Comparison of ENCODE assay signal across 8 mouse cellular contexts in genomic region chr8:84186547-84186946, GRCm38 (mm10). TPM values are rescaled to one million over a fixed set of nuclear protein-coding genes. Genes with fewer than 3 reads are reported as not detected.
DNase-seq lines count a peak whose midpoint lies in the region; ATAC-seq lines count a peak whose summit lies in the region.

No protein-coding gene starts in this region.

- intact Hi-C loops in gastrocnemius, postnatal 14 days (cut with DNase I; ENCODE audit: low total_unique reads): loop anchor here (2.0 to 10.0 kb wide), 3 partner anchors 24 to 168 kb away; no protein-coding TSS in a partner anchor
- intact Hi-C loops in left cerebral cortex, postnatal 4 days (cut with DNase I): loop anchor here (2.0 to 10.0 kb wide), 2 partner anchors 24 to 172 kb away; partner anchors contain the start of gene 2210011C24Rik

- peak; percentile 81 to 95 for DNase-seq in adrenal gland, adult (ENCODE audit: inconsistent age in 2 of 2, low spot score in 1 of 2)
- DNase-seq in adrenal gland, postnatal 4 days (ENCODE audit: low spot score in 2 of 2): no peak
- DNase-seq in gastrocnemius, postnatal 14 days: peak; percentile 68
- DNase-seq in left cerebral cortex, postnatal 4 days: peak; percentile 69
- peak; percentile 89 for DNase-seq in mesoderm, embryonic 11.5 days (ENCODE audit: low read depth, low spot score)
- peak; percentile 54 for DNase-seq in right cerebral cortex, postnatal 4 days

- ATAC-seq in common myeloid progenitor, adult 5-6 weeks (replicated peaks; ENCODE audit: low read depth, poor library complexity, severe bottlenecking): peak; percentile 75
- ATAC-seq in inflammation-experienced regulatory T-cells, adult 6 months: peak; percentile 87

RNA-seq across cellular contexts. Expression of gene Nanos3, which starts 1.5 kb away (rescaled TPM):
- total RNA-seq in adrenal gland, postnatal 4 days (2021): 1 to 10 TPM; 3.1 to 4.3 TPM
- not detected in 2 replicates for total RNA-seq in common myeloid progenitor, adult 5-6 weeks (2017)
- total RNA-seq in gastrocnemius, postnatal 14 days (2021): under 1 TPM in 1 of 2 experiments, not detected in 1; 0.43 TPM
- polyA plus RNA-seq in inflammation-experienced regulatory T-cells, adult 6 months (2017; shearing (Covaris generic)): not detected
- total RNA-seq in left cerebral cortex, postnatal 4 days (2021): 10 to 100 TPM in 1 of 2 experiments, 1 to 10 TPM in 1; 8.1 to 11.4 TPM

RNA-seq across cellular contexts. Expression of gene 4930432K21Rik, which starts 38.7 kb away (rescaled TPM):
- total RNA-seq in adrenal gland, postnatal 4 days (2021): 1 to 10 TPM; 1.2 TPM
- total RNA-seq in common myeloid progenitor, adult 5-6 weeks (2017): 1.3 and 1.7 TPM in 2 replicates
- total RNA-seq in gastrocnemius, postnatal 14 days (2021): under 1 TPM; 0.27 to 0.62 TPM
- 1 to 10 TPM in 2 of 3 experiments, not detected in 1; 1.5 to 1.6 TPM for polyA plus RNA-seq in inflammation-experienced regulatory T-cells, adult 6 months (2017; shearing (Covaris generic))
- 1 to 10 TPM; 1.7 to 2.1 TPM for total RNA-seq in left cerebral cortex, postnatal 4 days (2021)

RNA-seq across cellular contexts. Expression of gene Cc2d1a, which starts 38.8 kb away (rescaled TPM):
- total RNA-seq in adrenal gland, postnatal 4 days (2021): 10 to 100 TPM; 30.6 to 31.7 TPM
- 3.9 and 6.2 TPM in 2 replicates for total RNA-seq in common myeloid progenitor, adult 5-6 weeks (2017)
- 10 to 100 TPM; 12.1 to 12.6 TPM for total RNA-seq in gastrocnemius, postnatal 14 days (2021)
- 10 to 100 TPM; 13.9 to 24.2 (median 21.3) TPM for polyA plus RNA-seq in inflammation-experienced regulatory T-cells, adult 6 months (2017; shearing (Covaris generic))
- 10 to 100 TPM; 74.9 to 80.8 TPM for total RNA-seq in left cerebral cortex, postnatal 4 days (2021)

RNA-seq across cellular contexts. Expression of gene Zswim4, which starts 50.3 kb away (rescaled TPM):
- 10 to 100 TPM; 35.8 to 37.6 TPM for total RNA-seq in adrenal gland, postnatal 4 days (2021)
- total RNA-seq in common myeloid progenitor, adult 5-6 weeks (2017): 6.9 and 8.2 TPM in 2 replicates
- 1 to 10 TPM; 5.8 to 6.8 TPM for total RNA-seq in gastrocnemius, postnatal 14 days (2021)
- 1 to 10 TPM; 2.9 to 4.8 (median 4.4) TPM for polyA plus RNA-seq in inflammation-experienced regulatory T-cells, adult 6 months (2017; shearing (Covaris generic))
- 10 to 100 TPM; 22.9 to 23.3 TPM for total RNA-seq in left cerebral cortex, postnatal 4 days (2021)

Comparison
In these comparisons a context has a peak if more than half of its experiments do, and no peak if none do; other contexts are left out.
1. DNase-seq: peak in adrenal gland, adult (2 of 2), gastrocnemius, postnatal 14 days (single experiment), left cerebral cortex, postnatal 4 days (single experiment), mesoderm, embryonic 11.5 days (single experiment) and right cerebral cortex, postnatal 4 days (single experiment); none in adrenal gland, postnatal 4 days (0 of 2).